Mouse (Mus musculus): ENCODE results near the gene Kcnq1. TPM values are rescaled to one million over a fixed set of nuclear protein-coding genes. Genes with fewer than 3 reads are reported as not detected.

Gene Kcnq1
- not detected in 2 replicates for total RNA-seq (2017)

GRCm38 (mm10) chr7:143106062-143106461 lies at the start of gene Kcnq1:
Gene Kcnq1 (plus strand): TSS chr7:143106362.
- ATAC-seq (replicated peaks in 1 of 2; ENCODE audit: insufficient read depth in 1 of 2, low FRiP score in 2 of 2, low TSS enrichment in 1 of 2, low read depth in 1 of 2, poor library complexity in 2 of 2, severe bottlenecking in 2 of 2): no peak

- no peak for ATAC-seq (replicated peaks in 1 of 2; ENCODE audit: insufficient read depth in 1 of 2, low FRiP score in 2 of 2, low TSS enrichment in 1 of 2, low read depth in 1 of 2, poor library complexity in 2 of 2, severe bottlenecking in 2 of 2)
Observed at GRCm38 (mm10) chr7:143057023-143057422, 49.1 kb upstream of the Kcnq1 start.

GRCm38 (mm10) chr7:143057667-143058220 lies 48.4 kb upstream of the Kcnq1 start:
- no peak for ATAC-seq (replicated peaks in 1 of 2; ENCODE audit: insufficient read depth in 1 of 2, low FRiP score in 2 of 2, low TSS enrichment in 1 of 2, low read depth in 1 of 2, poor library complexity in 2 of 2, severe bottlenecking in 2 of 2)

DNA sequence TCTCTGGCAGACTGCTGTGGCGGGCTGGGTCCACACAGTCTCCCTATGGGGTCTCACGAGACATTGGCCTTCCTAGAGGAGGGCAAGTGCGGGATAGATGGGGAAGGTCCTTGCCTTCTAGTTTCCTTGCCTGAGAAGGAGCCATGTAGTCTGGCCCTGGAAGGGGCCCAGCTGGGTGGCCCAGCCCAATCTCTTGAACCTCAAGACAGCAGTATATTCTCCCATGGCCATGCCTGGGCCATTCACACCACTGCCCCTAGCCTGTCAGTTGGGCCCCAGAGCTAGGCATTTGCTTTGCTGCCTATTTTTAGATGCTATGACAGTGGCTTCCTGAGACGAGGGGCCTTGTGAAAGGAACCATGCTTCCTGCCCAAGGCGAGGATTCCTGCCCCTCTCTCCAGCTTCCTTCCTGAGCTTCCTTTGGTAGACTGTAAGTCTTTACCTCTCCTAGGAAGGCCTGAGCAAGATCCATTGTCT lies 47.9 kb upstream of the Kcnq1 start:
- ATAC-seq (replicated peaks in 1 of 2; ENCODE audit: insufficient read depth in 1 of 2, low FRiP score in 2 of 2, low TSS enrichment in 1 of 2, low read depth in 1 of 2, poor library complexity in 2 of 2, severe bottlenecking in 2 of 2): peak in 1 of 2 experiments; percentile 5; a peak in 1 of 4 replicates

DNA sequence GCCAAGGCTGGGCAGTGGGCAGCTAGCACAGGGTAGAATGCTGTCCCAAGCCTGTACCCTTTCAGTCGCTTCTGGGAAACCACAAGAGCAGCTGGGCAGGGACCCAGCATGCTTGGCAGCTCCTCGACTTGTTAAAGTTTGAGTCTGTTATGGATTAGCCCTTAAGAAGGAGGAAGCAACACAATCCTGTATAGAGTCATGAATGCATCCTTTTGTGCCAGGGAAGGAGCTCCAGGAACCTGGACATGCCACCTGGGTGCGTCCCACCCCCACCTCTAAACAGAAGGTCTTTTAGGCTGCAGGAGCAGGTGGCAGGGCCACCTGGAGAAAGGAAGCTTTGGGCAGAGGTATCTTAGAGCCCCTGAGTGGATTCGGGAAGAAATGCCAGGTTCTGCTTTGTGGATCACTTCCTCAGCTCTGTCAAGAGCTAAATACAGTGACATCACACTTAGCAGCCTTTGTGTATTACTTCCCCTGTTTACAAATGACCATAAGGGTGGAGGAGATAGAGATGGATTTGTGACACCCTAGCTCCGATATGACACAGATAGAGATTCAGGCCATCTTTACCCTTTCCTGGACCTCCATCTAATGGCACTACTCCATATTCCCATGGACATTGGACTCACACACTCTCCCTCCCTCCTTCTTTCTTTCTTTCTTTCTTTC lies 46.8 kb upstream of the Kcnq1 start:
- peak in 1 of 2 experiments; percentile 22; a peak in 1 of 4 replicates for ATAC-seq (replicated peaks in 1 of 2; ENCODE audit: insufficient read depth in 1 of 2, low FRiP score in 2 of 2, low TSS enrichment in 1 of 2, low read depth in 1 of 2, poor library complexity in 2 of 2, severe bottlenecking in 2 of 2)

DNA sequence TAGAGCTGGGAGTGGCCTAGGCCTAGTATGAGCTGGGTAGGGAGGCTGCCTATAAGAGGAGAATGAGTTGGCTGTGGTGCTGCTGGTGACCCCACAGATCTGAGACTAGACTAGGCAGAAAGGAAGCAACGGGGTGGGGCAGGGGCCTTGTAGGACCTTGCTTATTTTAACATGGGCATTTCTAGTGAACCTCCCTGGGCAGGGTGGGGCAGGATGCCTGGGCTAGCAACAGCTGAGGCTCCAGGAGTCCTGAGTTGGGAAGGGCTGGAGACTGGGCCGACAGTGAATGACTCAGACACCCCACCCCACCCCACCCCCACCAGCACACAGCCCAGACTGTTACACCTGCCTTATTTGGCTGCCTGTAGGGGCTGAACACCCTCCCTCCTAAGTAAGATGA lies 43.5 kb upstream of the Kcnq1 start:
- ATAC-seq (replicated peaks in 1 of 2; ENCODE audit: insufficient read depth in 1 of 2, low FRiP score in 2 of 2, low TSS enrichment in 1 of 2, low read depth in 1 of 2, poor library complexity in 2 of 2, severe bottlenecking in 2 of 2): no peak

DNA sequence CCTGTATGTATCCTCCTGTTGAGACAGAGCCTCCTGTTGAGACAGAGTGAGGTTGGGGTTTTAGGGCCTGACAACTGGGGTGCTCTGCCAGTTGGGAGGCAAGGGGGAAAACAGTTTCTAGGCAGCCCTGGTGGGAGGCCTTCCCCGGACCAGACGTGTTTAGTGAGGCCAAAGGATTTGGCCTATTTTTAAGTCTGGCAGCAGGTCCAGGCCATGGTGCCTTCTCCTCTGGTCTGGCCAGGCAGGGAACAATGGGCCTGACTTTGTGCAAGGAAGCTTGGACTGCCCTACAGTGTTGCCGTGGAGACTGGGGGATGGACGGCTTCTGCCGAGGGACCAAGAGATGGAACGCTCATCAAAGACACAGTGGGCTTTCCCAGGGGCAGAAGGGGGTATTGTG lies 41.9 kb upstream of the Kcnq1 start:
- ATAC-seq (replicated peaks in 1 of 2; ENCODE audit: insufficient read depth in 1 of 2, low FRiP score in 2 of 2, low TSS enrichment in 1 of 2, low read depth in 1 of 2, poor library complexity in 2 of 2, severe bottlenecking in 2 of 2): no peak

- ATAC-seq (replicated peaks in 1 of 2; ENCODE audit: insufficient read depth in 1 of 2, low FRiP score in 2 of 2, low TSS enrichment in 1 of 2, low read depth in 1 of 2, poor library complexity in 2 of 2, severe bottlenecking in 2 of 2): no peak
Observed at GRCm38 (mm10) chr7:143065692-143066091, 40.5 kb upstream of the Kcnq1 start.

- ATAC-seq (replicated peaks in 1 of 2; ENCODE audit: insufficient read depth in 1 of 2, low FRiP score in 2 of 2, low TSS enrichment in 1 of 2, low read depth in 1 of 2, poor library complexity in 2 of 2, severe bottlenecking in 2 of 2): no peak
Observed at GRCm38 (mm10) chr7:143067469-143067868, 38.7 kb upstream of the Kcnq1 start.

- ATAC-seq (replicated peaks in 1 of 2; ENCODE audit: insufficient read depth in 1 of 2, low FRiP score in 2 of 2, low TSS enrichment in 1 of 2, low read depth in 1 of 2, poor library complexity in 2 of 2, severe bottlenecking in 2 of 2): no peak
Observed at GRCm38 (mm10) chr7:143067897-143068296, 38.3 kb upstream of the Kcnq1 start.

DNA sequence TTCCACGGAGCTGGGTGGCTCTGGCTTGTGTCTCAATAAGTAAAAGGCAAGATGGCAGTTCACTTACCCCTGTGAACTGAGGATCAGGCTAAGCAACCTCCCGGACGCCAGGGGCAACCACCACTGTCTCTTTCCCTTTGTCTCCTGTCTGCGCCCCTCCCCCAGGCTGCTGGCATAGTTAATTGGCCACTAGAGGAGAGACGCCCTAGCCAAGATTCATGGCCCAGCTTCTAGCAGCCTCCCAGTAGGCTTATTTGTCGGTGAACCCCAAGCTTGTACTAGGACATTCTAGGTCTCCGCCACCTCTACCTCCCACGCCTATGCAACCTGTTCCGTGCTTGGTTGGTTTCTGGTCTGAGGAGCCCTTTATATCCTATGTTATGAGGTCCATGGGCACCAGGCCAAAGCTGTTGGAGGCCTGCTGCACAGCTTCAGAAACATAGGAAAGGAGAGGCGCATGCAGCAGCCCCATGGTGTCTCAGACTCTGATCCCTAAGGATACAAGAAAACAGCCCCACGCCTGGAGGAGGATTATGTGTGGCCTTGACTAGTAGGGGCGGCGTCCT lies 37.8 kb upstream of the Kcnq1 start:
- no peak for ATAC-seq (replicated peaks in 1 of 2; ENCODE audit: insufficient read depth in 1 of 2, low FRiP score in 2 of 2, low TSS enrichment in 1 of 2, low read depth in 1 of 2, poor library complexity in 2 of 2, severe bottlenecking in 2 of 2)

DNA sequence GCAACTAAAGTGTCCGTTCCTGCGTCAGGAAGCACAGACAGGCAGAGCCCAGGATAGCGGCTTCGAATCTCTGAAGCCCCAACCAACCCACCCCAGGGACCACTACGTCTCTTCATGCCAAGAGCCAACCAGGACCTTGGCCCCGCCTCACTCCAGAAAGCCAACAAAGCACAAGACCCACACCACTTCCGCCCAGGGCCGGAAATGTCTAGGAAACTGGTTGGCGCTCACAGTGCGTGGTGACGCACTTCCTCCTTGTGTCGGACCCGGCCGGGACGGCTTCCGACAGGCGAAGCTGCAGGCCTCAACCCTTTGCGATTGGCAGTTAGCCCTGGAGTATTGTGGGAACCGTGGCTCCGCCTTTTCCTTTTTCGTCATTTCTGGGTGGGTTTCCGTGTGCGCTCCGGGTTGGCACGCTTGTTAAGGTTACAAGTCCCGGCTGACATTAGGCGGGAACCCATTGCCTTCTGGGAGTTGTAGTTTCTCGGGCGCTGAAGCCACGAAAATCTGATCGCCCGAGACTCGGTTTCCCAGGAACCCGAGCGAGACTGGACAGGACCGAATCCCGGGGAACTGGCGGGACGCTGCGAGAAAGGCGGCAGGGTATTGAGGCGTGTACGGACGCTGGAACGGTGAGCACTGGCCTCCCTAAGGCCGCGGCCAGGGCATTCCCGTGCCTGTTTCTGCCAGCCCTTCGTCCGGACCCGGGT lies 37.1 kb upstream of the Kcnq1 start, which contains the start of gene Tssc4:
Gene Tssc4, plus strand, starts transcription at position 368 of the 710 bp plus-strand sequence.
- ATAC-seq (replicated peaks in 1 of 2; ENCODE audit: insufficient read depth in 1 of 2, low FRiP score in 2 of 2, low TSS enrichment in 1 of 2, low read depth in 1 of 2, poor library complexity in 2 of 2, severe bottlenecking in 2 of 2): peak; percentile 87 to 88

GRCm38 (mm10) chr7:143069751-143070400 lies 36.3 kb upstream of the Kcnq1 start:
- no peak for ATAC-seq (replicated peaks in 1 of 2; ENCODE audit: insufficient read depth in 1 of 2, low FRiP score in 2 of 2, low TSS enrichment in 1 of 2, low read depth in 1 of 2, poor library complexity in 2 of 2, severe bottlenecking in 2 of 2)

GRCm38 (mm10) chr7:143070506-143071070 lies 35.6 kb upstream of the Kcnq1 start:
- ATAC-seq (replicated peaks in 1 of 2; ENCODE audit: insufficient read depth in 1 of 2, low FRiP score in 2 of 2, low TSS enrichment in 1 of 2, low read depth in 1 of 2, poor library complexity in 2 of 2, severe bottlenecking in 2 of 2): no peak

GRCm38 (mm10) chr7:143072605-143073004 lies 33.6 kb upstream of the Kcnq1 start:
- ATAC-seq (replicated peaks in 1 of 2; ENCODE audit: insufficient read depth in 1 of 2, low FRiP score in 2 of 2, low TSS enrichment in 1 of 2, low read depth in 1 of 2, poor library complexity in 2 of 2, severe bottlenecking in 2 of 2): no peak

- no peak for ATAC-seq (replicated peaks in 1 of 2; ENCODE audit: insufficient read depth in 1 of 2, low FRiP score in 2 of 2, low TSS enrichment in 1 of 2, low read depth in 1 of 2, poor library complexity in 2 of 2, severe bottlenecking in 2 of 2)
Observed at GRCm38 (mm10) chr7:143073086-143073485, 33.1 kb upstream of the Kcnq1 start.

- ATAC-seq (replicated peaks in 1 of 2; ENCODE audit: insufficient read depth in 1 of 2, low FRiP score in 2 of 2, low TSS enrichment in 1 of 2, low read depth in 1 of 2, poor library complexity in 2 of 2, severe bottlenecking in 2 of 2): no peak
Observed at GRCm38 (mm10) chr7:143075394-143075793, 30.8 kb upstream of the Kcnq1 start.

Data from hematopoietic stem cell, adult 5-6 weeks (primary cell).